Mouse (Mus musculus): Measurements from ENCODE around the gene Ajm1.

Gene Ajm1

DNA sequence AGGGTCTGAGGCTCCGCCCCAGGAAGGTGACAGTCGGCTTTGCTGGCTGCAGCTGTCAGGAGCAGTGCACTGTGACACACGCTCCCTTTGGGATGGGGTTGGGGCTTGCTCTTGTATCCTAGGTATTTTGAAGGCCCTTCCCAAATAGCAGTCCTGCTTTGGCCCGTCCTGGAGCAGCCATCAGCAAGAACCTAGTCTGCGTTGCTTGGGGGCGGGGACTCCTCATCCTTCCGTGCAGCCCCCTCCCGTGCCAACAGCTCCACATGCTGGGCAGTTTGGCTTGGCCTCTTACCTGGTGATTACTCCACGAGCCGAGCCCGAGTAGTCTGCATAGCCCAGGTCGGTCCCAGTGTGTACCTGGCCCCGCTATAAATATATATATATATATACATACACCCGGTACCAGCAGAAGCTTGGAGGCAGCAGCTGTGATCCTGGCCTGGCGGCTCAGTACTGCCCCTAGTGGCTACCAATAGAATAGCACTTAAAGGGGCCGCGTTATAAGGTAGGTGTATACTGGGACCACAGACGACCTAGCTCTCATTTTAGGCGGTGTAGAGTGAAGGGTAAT is at the start of gene Ajm1:
Gene Ajm1, minus strand, starts transcription at position 464 of the 571 bp plus-strand sequence.
- peak; percentile 78 for DNase-seq (ENCODE audit: low read depth, low spot score)

DNA sequence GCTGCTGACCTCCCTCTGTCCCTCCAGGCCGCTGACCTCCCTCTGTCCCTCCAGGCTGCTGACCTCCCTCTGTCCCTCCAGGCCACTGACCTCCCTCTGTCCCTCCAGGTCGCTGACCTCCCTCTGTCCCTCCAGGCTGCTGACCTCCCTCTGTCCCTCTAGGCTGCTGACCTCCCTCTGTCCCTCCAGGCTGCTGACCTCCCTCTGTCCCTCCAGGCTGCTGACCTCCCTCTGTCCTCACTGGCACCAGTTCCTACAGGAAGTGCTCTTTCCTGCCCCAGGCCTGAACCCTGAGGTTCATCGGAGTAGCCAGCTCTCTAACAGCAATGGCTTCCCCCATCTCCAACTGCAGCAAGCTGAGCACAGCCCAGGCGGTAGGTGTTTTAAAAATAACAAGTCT is 47.2 kb upstream of the Ajm1 start:
- DNase-seq (ENCODE audit: low read depth, low spot score) = no peak

DNA sequence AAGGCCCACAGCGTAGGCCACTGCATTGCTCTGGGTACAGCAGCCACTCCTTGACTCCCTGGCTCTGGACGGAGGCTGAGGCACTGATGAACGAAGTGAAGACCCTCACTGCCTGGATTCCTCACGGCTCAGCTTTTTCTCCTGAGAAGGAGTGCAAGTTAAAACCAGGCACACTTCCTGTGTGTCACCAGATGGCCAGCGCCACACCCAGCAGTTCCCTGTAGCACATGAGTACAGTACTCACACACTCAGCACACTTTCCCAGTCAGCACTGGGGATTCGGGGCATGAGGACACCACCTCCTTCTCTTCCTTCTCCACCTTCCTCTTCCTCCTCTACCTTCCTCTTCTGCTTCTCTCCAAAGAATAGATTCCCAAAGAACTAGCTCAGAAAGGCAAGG is 46.3 kb upstream of the Ajm1 start, which contains the start of gene Fcna:
Gene Fcna, minus strand, starts transcription at position 220 of the 400 bp plus-strand sequence.
- peak; percentile 13 for DNase-seq (ENCODE audit: low read depth, low spot score)

DNA sequence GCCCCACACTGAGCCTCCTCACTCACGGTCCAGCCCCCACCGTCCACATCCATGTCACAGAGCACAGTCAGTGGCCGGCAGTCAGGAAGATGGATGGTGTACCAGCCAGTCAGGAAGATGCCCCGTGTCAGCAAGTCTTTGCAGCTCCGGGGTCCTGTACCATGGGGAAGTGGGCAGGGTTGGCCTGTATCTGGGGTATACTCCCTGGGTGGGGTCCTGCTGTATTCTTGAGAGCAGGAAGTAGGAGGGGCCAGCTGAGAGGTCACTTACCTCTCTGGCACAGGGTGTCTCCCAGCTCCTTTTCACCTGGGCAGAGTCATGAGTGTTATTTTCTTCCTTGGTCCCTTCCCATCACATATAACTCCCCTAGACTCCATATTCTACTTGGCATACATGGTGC is 44.4 kb upstream of the Ajm1 start:
- no peak for DNase-seq (ENCODE audit: low read depth, low spot score)

DNA sequence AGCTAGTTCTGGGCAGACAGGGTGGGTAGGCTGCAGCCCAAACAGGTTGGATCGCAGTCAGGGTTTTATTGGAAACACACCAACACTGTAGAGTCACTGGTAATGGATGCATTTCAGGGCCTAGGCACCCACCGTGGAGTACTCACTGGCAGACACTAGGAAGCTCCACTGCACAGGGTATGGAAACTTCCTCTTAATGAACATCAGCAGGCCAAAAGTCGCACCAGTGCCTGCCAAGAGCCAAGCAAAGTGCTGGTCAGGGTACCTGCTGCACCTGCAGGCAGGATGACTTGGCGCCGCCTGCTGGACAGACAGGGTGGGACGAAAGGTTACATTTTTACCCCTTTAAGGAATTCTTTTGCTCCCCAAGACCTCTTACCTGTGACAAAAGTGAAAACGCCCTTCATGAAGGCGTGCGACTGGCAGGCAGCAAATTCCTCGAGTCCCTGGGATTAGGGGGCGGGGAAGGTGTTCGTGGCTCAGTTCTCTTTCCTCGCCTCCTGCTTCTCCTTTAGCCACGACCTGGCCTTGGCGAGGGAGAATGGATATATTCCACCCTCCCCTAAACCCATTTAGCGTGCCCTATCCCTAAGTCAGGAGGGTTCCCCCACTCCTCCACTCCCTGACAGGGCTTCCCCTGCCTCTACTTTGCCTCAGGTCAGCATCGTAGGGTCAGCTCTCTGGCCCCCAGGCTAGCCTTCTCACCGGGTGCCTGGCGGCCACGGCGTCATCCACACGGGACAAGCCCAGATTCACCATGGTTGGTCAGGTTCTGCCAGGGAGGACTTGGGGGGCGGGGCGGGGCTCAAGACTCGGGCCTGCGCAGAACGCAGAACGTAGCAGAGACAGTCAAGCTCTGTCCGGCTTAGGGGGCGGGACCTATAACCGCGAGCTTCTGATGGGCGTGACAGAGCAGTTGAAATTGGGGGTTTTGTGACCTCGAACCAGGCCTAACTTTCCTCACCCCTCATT is 40.0 kb upstream of the Ajm1 start, which contains the start of gene Tmem141:
Gene Tmem141, minus strand, starts transcription at position 777 of the 972 bp plus-strand sequence.
- DNase-seq (ENCODE audit: low read depth, low spot score) = peak; percentile 87

DNA sequence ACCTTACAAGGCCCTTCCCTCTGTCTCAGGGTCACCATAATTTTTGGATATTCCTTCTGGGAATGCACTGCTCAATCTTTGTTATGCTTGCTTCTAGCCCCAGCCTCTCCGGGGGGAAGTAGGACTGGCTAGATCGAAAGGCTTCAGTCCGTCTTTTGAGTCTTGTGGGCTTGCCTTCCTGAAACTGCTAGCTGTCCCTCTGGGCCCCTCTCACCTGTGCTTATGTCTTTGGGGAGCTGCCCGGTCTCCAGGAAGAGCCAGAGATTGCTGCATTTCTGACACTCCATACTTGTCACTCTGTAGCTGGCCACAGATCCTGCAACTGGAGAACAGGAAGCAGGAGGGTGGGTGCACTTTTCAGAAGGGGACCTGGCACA is 39.3 kb upstream of the Ajm1 start:
- no peak for DNase-seq (ENCODE audit: low read depth, low spot score)

DNA sequence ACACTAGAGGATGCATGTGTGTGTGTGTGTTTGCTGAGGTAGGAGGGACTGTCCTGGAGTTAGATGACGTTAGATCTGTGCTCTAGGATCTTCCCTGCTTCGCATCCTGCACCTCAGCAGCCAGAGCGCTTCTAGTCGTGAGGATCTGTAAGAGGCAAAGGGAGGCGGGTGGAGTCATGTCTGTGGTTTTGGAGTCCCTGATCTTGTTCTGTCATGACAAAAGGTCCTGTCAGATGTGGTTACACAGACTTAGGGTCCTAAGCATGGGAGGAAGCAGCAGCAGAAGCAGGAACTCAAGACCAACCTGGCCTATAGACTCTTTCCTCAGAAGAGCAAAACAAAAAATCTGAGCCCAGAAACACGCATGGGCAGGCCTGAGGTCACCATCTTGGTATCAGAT is 38.8 kb upstream of the Ajm1 start:
- DNase-seq (ENCODE audit: low read depth, low spot score) = no peak

DNA sequence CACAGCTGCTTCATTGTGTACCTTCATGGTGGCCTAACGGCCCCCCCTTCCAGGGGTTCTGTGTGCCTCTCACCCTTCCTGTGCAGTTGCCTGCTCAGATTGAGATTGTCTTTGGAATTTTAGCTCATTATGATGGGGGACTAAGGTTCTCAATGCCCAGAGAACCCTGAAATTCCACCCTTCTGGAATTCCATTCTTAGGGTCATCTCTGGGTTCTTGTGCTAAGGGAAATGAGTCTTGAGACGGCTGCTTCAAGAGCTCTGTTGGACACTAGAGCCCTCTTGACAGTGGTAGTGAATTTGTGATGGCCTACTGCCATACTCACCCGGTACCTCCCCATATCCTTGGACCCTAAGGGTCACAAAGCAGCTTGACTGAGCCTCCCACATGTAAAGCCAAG is 36.0 kb upstream of the Ajm1 start, which contains the start of gene Ccdc183:
Gene Ccdc183, minus strand, starts transcription at position 101 of the 400 bp plus-strand sequence.
- no peak for DNase-seq (ENCODE audit: low read depth, low spot score)

DNA sequence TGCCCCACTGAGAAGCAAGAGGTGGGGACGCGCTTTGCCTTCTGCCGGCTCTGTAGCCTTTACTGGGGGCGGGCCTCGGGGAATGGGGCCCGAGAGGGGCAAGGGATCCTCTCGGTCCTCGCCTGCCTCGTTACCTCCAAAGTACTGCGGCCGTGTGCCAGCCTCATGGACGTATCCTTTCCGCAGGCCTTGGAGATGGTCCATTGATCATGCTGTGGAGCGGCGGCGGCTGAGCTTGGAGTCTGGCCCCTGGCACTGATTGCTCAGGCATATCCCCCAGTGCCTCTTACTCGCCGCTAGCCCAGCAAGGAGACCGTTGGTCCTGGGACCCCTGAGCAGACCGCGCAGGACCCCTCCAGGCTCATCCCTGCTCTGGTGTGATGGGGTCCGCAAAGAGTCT is 34.8 kb upstream of the Ajm1 start:
- DNase-seq (ENCODE audit: low read depth, low spot score) = no peak

DNA sequence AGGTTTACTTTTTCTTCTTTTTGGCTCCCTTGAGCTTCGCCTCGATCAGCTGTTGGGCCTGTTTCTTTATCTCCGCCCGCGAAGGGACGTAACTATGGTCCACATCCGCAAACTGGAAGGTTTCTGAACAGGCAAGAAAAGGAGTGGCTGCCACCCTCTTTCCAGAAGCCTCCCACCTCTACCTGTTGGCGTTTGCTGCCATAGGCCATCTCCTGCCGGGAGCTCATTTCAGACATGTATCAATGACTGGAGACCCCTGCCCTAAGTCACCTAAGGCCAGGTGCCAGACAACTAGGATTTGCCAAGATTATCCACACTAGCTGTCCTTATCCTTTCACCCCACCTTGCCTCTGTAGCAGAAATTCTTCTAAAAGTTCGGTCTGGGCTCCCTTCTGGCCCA is 27.1 kb upstream of the Ajm1 start:
- DNase-seq (ENCODE audit: low read depth, low spot score) = no peak

DNA sequence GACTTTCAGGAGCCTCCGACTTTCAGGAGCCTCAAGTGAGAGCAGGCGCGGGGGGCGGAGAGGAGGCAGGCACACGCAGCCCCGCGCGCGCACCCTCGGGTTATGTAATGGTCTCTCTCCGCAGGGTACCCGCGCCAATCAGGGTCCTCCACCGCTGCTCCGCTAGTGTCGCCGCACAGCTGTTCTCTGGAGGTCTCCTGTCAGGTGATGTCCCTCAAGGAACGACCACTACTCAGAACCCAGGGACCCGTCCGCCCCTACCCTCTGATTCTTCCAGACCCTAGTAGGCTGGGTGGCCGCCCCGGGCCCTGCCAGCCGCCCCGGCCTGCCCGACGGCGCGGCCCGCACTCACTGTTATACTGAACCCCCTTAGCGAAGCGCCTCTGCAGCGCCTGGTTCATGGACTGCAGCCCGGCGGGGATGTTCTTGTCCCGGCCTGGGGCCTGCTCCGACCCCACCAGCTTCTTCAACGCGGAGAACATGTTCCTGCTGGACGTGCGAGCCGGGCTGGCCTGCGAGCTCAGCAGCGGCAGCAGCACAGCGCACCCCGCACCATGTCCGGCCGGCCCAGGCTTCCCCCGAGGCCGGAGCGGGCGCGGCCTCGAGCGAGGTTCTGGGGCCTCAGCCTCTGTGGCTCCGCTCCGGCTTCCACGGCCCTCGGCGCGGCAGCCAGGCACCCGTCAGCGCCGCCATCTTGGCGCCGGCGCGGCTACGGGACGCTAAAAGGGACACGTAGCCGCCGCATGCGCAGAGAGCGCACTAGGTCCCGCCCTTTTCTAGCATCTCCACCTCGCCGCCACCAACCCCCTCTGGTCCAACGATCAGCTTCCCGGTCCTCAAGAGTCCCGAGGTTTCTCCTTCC is 26.4 kb upstream of the Ajm1 start, which contains the start of gene Rabl6:
Gene Rabl6, minus strand, starts transcription at position 761 of the 862 bp plus-strand sequence.
- peak; percentile 89 for DNase-seq (ENCODE audit: low read depth, low spot score)

DNA sequence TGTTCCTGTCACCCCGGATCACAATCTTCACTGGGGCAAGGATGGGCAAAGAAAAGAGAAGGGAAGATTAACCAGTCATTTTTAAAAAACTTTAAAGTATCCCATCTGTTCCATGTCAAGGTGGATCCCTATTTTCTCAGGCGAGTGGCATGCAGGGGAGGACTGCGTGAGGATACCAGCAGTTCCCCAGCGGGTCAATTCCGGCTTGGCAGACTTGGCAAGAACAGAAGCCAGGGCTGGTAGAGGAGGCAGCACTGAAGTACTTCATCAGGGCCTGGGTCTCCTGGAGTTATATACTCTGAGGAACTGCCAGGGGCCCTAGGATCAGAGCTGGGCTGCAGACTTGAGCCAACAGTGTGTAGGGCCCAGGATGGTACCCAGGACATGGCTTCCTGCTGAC is 21.0 kb upstream of the Ajm1 start:
- DNase-seq (ENCODE audit: low read depth, low spot score) = no peak

DNA sequence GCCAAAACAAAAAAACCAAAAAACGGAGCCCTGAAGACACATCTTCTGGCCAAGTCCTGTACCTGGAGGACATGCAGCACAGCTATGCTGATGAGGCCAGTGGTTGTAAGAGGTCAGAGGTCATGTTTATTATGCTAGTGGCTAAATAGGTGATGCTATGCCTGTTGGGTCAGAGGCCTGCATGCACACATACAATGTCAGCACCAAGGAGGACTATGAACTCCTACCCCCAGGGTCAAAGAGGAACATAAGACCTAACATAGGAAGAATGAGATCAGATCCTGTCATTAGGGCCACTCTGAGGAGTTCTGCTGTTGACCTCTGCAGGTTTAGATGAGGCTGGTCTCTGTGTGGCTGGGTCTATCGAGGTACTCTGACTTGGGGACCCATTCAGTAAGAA is 18.5 kb upstream of the Ajm1 start:
- DNase-seq (ENCODE audit: low read depth, low spot score) = no peak

DNA sequence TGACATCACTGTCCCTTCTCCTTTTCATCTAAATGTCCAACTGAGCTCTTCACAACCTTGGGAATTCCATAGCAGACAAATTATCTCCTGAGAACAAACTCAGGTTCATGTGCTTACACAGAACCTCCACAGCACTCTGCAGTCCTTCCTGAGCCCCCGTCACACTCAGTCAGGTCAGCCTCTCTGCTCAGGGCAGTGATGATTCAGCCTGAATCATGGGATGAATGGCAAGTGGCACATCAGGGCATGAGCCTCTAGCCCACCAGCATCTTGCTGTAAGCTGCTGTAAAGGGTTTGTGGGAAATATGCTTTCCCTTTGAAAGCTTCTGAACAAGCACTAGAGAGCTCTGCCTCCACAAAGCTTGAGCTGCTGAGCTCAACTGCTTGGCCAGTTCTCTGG is 17.2 kb upstream of the Ajm1 start:
- peak; percentile 59 for DNase-seq (ENCODE audit: low read depth, low spot score)

DNA sequence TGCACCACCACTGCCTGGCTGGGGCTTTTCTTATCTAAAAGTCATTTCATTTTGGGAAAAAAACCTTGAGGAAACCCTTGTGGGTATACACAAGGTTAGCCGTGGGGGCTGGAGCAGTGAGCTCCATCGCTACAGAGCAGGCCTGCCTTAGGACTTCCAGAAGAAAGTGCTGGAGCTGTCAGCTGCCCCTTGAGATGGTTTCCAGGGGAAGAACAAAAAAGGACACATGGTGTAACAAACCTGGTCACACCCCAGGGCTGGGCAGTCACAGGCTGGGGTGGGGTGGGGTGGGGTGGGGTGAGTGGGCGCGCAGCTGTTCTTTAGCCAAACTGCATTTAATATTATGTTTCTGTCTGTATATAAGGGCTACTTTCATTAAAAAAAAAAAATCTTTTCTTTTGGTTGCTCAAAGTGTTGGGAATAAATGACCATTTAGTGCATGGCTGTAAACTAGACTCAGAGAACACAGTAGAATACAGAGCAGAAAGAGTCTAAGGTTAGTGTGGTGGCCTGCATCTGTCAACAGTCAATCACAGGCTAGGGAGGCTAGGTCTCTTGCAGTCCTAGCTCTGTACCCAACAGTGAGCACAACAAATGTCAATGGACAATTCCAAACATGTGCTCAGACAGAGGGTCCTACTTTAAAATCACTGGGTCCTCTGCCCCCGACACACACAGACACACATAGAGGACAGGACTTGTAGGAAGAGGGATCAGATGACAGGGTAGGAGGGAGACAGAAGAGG is 15.4 kb upstream of the Ajm1 start:
- DNase-seq (ENCODE audit: low read depth, low spot score) = no peak

DNA sequence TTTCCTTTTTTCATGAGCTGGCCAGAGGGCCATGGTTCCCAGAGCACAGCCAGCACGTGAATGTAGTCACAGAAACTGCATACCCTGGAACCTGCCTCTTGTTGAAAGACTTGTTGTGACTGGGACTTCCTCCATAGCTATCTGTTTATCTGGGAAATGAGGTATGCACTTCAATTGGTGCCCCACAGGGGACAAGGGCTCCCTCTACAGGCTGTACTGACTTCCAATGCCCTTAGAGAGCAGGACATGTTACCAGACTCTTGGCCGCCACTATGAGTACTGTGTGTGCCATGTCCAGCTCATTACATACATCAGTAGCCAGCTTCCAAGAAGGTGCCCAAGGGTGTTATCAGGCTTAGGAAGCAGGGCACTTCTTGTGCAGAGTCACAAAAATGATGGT is 10.3 kb upstream of the Ajm1 start:
- DNase-seq (ENCODE audit: low read depth, low spot score) = peak; percentile 41

DNA sequence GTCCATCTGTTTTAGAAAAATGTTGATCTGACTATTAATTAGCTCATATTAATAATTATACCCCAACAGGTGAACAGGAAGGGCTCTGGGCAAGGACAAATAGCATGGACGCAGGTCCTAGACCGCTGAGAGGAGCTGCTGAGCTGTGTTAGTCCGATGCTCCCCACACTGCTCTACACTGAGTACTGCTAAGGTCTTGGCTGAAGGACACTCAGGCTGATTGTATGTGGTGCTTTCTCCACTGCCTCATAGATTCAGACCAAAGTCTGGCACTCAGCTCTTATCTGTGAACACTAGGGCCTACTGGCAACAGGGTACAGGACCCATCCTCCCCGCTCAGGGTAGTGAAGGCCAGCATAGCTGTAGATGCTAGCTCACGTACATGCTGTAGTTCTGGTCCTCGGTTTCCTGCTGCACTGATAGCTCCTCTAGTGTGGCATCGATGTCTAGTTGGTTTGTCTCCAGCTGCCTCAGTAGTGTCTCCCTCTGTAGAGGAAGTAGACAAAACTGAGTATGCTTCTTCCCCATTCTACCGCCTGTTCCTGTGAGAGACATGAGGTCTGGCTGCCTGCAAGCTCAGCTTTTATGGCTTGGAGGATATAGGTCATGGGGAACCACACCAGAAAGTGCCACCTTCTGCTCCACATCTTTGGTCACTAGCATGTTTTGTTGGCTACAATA is 6.8 kb upstream of the Ajm1 start:
- DNase-seq (ENCODE audit: low read depth, low spot score) = no peak

DNA sequence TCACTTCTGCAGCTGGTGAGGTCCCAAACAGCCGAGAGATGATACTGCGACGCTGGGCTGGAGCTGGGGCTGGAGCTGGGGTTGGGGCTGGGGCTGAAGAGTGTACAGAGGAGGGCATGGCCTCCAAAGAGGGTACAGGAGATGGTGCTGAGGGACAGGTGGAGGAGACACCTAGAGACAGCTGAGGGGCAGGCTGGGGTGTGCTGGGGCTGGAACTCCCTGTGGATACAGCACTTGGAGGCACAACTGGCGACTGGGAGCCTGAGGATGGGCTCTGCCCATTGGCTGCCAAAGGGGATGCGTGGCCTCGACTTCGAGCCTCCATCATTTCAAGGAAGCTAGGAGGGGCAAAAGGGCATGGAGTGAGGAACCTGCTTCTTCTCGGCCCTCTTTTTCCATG is 5.7 kb upstream of the Ajm1 start:
- no peak for DNase-seq (ENCODE audit: low read depth, low spot score)

DNA sequence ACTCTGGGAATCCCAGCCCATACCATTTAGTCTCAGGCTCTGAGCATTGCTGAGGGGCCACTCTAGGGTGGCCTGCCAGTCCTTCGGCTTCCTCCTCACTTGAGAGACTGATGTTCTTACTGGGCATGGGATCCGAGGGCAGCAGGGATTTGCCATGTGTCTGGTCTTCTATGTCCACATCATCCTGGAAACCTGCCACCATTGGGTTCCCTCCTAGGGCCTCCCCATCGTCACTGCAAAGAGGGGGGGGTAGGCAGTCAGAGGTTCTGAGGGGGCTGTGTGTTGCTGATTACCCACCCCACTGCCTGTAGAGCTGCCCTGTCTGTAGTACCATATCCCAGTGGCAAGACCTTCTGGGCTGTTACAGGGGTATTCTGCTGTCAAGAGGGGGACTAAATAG is 4.0 kb upstream of the Ajm1 start:
- no peak for DNase-seq (ENCODE audit: low read depth, low spot score)

DNA sequence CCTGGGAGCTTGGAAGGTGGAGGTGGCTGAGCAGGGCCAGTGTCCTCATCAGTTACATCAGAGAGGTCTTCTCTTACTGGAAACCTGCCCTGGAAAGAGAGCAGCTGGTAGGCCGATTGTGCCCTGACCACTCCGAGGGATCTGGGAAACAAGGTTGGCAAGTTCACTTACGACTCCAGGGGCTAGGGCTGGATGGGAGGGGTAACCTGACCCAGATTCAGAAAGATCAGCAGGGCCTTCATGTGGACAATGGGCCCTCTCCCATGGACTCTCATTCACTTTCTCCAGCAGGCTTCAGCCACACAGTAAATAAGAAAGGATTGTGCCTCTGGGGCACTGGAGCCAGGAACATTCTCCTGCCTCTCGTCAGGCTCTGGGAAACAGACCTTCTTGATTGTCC is 3.3 kb upstream of the Ajm1 start:
- DNase-seq (ENCODE audit: low read depth, low spot score) = no peak

DNA sequence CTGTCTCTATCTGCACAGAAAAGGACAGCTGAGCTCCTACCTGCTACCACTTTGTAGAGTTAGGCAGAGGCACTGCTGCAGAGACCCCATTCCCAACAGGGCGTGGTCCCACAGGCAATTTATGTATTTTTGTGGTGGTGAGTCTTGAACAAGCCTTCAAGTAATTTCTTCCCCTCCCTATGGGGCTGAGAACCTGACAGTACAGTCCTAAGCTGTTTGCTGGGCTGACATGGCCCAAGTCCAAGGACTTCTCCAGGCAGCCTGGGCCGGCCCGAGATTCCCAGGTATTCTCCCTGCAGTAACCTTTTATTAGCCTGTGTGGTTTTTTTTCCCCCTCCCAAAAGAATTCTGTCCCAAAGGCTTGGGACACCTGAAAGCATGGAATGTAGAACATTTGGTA is 2.6 kb upstream of the Ajm1 start:
- DNase-seq (ENCODE audit: low read depth, low spot score) = no peak
